Mouse (Mus musculus): ENCODE results near the gene Zfp36l2. TPM values are rescaled to one million over a fixed set of nuclear protein-coding genes. Genes with fewer than 3 reads are reported as not detected.
A peak's percentile ranks its signal among the peaks of the same experiment; 100 is the strongest.
"Not testable (repeated sequence)": the region's sequence is repeated elsewhere in the genome, so short reads cannot be mapped to it uniquely, and the experiment has no call there.

Gene Zfp36l2
- 45.9 TPM for polyA plus RNA-seq (2012; fragmentation: generic; extraction: Trizol)

GRCm38 (mm10) chr17:84187727-84188373 lies at the start of gene Zfp36l2:
Zfp36l2 (minus strand) TSS chr17:84187947.
- H3ac ChIP-seq (ENCODE audit: control insufficient read depth, insufficient read length) = peak within 1 kb of the TSS; percentile 28
- H3K36me3 ChIP-seq (ENCODE audit: control insufficient read depth, insufficient read depth) = peaks cover 17% of the 10 kb centered on the region
- H3K4me2 ChIP-seq (ENCODE audit: low read depth) = peak within 1 kb of the TSS; percentile 88
- H3K4me3 ChIP-seq = peak within 1 kb of the TSS; percentile 90
- peaks cover 20% of the 10 kb centered on the region for H3K79me2 ChIP-seq (ENCODE audit: control insufficient read depth, insufficient read depth)
- TF ChIP-seq USF1 (IDR thresholded peaks at IDR 0.05; ENCODE audit: low read depth) (no peak), TCF3 (IDR thresholded peaks at IDR 0.05; ENCODE audit: insufficient read length, low read depth) (no peak), MAX (IDR thresholded peaks at IDR 0.05; ENCODE audit: low read depth) (no peak), MYOG (IDR thresholded peaks at IDR 0.05; ENCODE audit: control insufficient read depth in 1 of 3, insufficient read depth in 1 of 3, insufficient read length in 2 of 3, low read depth in 2 of 3) (no peak), CEBPB (IDR thresholded peaks at IDR 0.05; ENCODE audit: insufficient read depth, poor library complexity, severe bottlenecking) (no peak), SRF (IDR thresholded peaks at IDR 0.05; ENCODE audit: control insufficient read depth, insufficient read length, low read depth) (no peak), POLR2A (IDR thresholded peaks at IDR 0.05; ENCODE audit: insufficient read length, low read depth) (peak; percentile 97), E2F4 (IDR thresholded peaks at IDR 0.05; ENCODE audit: insufficient read depth) (no peak), REST (IDR thresholded peaks at IDR 0.05; ENCODE audit: insufficient read depth, insufficient read length) (no peak), TCF12 (IDR thresholded peaks at IDR 0.05; ENCODE audit: insufficient read depth, poor library complexity, severe bottlenecking) (no peak), MYOD1 (IDR thresholded peaks at IDR 0.05; ENCODE audit: control insufficient read depth in 1 of 3, insufficient read length in 2 of 3, low read depth in 2 of 3) (no peak), POLR2AphosphoS2 (IDR thresholded peaks at IDR 0.05; ENCODE audit: insufficient read length, low read depth) (peak; percentile 92)
- no peaks in the 10 kb centered on the region for H3K27me3 ChIP-seq (ENCODE audit: control insufficient read depth, insufficient read depth, insufficient read length)

- Histone ChIP-seq H3ac (ENCODE audit: control insufficient read depth, insufficient read length) (no peak overlapping the region), H3K4me3 (no peak overlapping the region), H3K36me3 (ENCODE audit: control insufficient read depth, insufficient read depth) (no peaks in the 10 kb centered on the region), H3K79me2 (ENCODE audit: control insufficient read depth, insufficient read depth) (no peaks in the 10 kb centered on the region), H3K27me3 (ENCODE audit: control insufficient read depth, insufficient read depth, insufficient read length) (no peaks in the 10 kb centered on the region), H3K4me2 (ENCODE audit: low read depth) (no peak overlapping the region)
- TF ChIP-seq POLR2AphosphoS2 (IDR thresholded peaks at IDR 0.05; ENCODE audit: insufficient read length, low read depth) (no peak), CEBPB (IDR thresholded peaks at IDR 0.05; ENCODE audit: insufficient read depth, poor library complexity, severe bottlenecking) (no peak), TCF3 (IDR thresholded peaks at IDR 0.05; ENCODE audit: insufficient read length, low read depth) (no peak), POLR2A (IDR thresholded peaks at IDR 0.05; ENCODE audit: insufficient read length, low read depth) (no peak), MYOD1 (IDR thresholded peaks at IDR 0.05; ENCODE audit: control insufficient read depth in 1 of 3, insufficient read length in 2 of 3, low read depth in 2 of 3) (no peak), MYOG (IDR thresholded peaks at IDR 0.05; ENCODE audit: control insufficient read depth in 1 of 3, insufficient read depth in 1 of 3, insufficient read length in 2 of 3, low read depth in 2 of 3) (no peak), E2F4 (IDR thresholded peaks at IDR 0.05; ENCODE audit: insufficient read depth) (no peak), REST (IDR thresholded peaks at IDR 0.05; ENCODE audit: insufficient read depth, insufficient read length) (no peak), USF1 (IDR thresholded peaks at IDR 0.05; ENCODE audit: low read depth) (no peak), MAX (IDR thresholded peaks at IDR 0.05; ENCODE audit: low read depth) (no peak), TCF12 (IDR thresholded peaks at IDR 0.05; ENCODE audit: insufficient read depth, poor library complexity, severe bottlenecking) (no peak), SRF (IDR thresholded peaks at IDR 0.05; ENCODE audit: control insufficient read depth, insufficient read length, low read depth) (no peak)
Measured at GRCm38 (mm10) chr17:84236781-84237557, 49.2 kb upstream of the Zfp36l2 start.

- no peak overlapping the region for H3K4me3 ChIP-seq
- H3K4me2 ChIP-seq (ENCODE audit: low read depth) = no peak overlapping the region
- no peaks in the 10 kb centered on the region for H3K79me2 ChIP-seq (ENCODE audit: control insufficient read depth, insufficient read depth)
- TF ChIP-seq POLR2AphosphoS2 (IDR thresholded peaks at IDR 0.05; ENCODE audit: insufficient read length, low read depth) (no peak), MYOD1 (IDR thresholded peaks at IDR 0.05; ENCODE audit: control insufficient read depth in 1 of 3, insufficient read length in 2 of 3, low read depth in 2 of 3) (no peak), MYOG (IDR thresholded peaks at IDR 0.05; ENCODE audit: control insufficient read depth in 1 of 3, insufficient read depth in 1 of 3, insufficient read length in 2 of 3, low read depth in 2 of 3) (no peak), E2F4 (IDR thresholded peaks at IDR 0.05; ENCODE audit: insufficient read depth) (no peak), REST (IDR thresholded peaks at IDR 0.05; ENCODE audit: insufficient read depth, insufficient read length) (no peak), USF1 (IDR thresholded peaks at IDR 0.05; ENCODE audit: low read depth) (no peak), TCF12 (IDR thresholded peaks at IDR 0.05; ENCODE audit: insufficient read depth, poor library complexity, severe bottlenecking) (no peak), TCF3 (IDR thresholded peaks at IDR 0.05; ENCODE audit: insufficient read length, low read depth) (no peak), POLR2A (IDR thresholded peaks at IDR 0.05; ENCODE audit: insufficient read length, low read depth) (no peak), MAX (IDR thresholded peaks at IDR 0.05; ENCODE audit: low read depth) (no peak), CEBPB (IDR thresholded peaks at IDR 0.05; ENCODE audit: insufficient read depth, poor library complexity, severe bottlenecking) (no peak), SRF (IDR thresholded peaks at IDR 0.05; ENCODE audit: control insufficient read depth, insufficient read length, low read depth) (no peak)
- no peaks in the 10 kb centered on the region for H3K36me3 ChIP-seq (ENCODE audit: control insufficient read depth, insufficient read depth)
- no peaks in the 10 kb centered on the region for H3K27me3 ChIP-seq (ENCODE audit: control insufficient read depth, insufficient read depth, insufficient read length)
- no peak overlapping the region for H3ac ChIP-seq (ENCODE audit: control insufficient read depth, insufficient read length)
Measured at GRCm38 (mm10) chr17:84235399-84235928, 47.7 kb upstream of the Zfp36l2 start.

- H3K79me2 ChIP-seq (ENCODE audit: control insufficient read depth, insufficient read depth); H3K36me3 ChIP-seq (ENCODE audit: control insufficient read depth, insufficient read depth); H3ac ChIP-seq (ENCODE audit: control insufficient read depth, insufficient read length); H3K4me2 ChIP-seq (ENCODE audit: low read depth); H3K4me3 ChIP-seq; H3K27me3 ChIP-seq (ENCODE audit: control insufficient read depth, insufficient read depth, insufficient read length): not testable (repeated sequence)
Measured at GRCm38 (mm10) chr17:84234785-84235184, 47.0 kb upstream of the Zfp36l2 start.

Data from myocyte (in vitro differentiated cells).